Mouse (Mus musculus) spleen, postnatal 36 days (tissue): ENCODE results near the gene Gm19426.

Experiments used
- DNase-seq, 2 experiments: peaks; one replicate each; pipeline ENCODE4 v3.0.0; 2022; ENCODE audit warnings: low spot score in 2 of 2, mixed read lengths in 1 of 2

The Gm19426 gene

DNA sequence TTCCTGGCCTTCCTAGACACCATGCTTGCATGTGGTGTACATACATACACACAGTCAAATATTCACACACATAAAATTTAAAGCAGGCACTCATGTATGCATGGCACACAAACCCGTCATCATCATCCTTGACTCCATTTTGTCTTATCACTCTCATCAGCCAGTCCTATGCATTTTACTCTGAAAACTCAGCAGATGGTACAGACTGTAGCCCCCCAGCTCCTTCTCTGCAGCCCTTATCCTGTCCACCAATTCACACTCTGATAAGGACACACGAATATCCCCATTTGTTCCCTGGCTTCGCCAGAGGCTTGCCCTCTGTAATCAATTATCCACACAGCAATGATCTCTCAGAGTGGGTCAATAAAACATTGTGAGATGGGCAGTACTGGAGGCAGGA, 22.3 kb downstream of the Gm19426 start:
- DNase-seq, result no peak

DNA sequence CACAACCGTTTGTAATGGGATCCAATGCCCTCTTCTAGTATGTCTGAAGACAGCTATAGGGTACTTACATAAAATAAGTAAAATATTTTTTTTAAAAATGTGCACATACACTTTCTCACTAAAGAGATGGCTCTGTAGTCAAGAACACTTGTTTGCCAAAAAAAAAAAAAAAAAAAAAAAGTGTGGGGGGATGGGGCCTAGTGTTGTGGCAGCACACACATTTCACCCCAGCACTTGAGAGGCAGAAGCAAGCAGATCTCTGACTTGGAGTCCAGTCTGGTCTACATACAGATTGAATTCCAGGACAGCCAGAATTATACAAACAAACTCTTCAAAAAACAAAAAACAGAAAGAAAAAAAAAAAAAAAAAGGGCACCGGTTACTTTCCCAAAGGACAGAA, 22.7 kb downstream of the Gm19426 start:
- no peak for DNase-seq

DNA sequence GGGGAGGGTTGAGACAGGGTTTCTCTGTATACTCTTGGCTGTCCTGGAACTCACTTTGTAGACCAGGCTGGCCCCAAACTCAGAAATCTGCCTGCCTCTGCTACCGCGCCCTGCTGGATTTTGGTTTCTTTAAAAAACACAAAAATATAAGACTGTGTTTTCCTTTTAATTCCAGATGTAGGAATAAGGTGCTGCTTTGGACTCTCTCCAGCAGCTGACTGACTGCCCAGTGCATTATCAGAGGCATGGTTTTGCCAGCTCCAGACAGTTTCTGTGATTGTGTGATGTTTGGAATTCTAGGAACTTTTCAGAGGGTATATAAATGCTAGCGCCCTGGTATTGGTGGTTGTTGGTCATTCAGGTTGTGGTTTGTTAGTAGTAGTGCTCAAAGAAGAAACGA, 26.1 kb downstream of the Gm19426 start:
- DNase-seq, result no peak

DNA sequence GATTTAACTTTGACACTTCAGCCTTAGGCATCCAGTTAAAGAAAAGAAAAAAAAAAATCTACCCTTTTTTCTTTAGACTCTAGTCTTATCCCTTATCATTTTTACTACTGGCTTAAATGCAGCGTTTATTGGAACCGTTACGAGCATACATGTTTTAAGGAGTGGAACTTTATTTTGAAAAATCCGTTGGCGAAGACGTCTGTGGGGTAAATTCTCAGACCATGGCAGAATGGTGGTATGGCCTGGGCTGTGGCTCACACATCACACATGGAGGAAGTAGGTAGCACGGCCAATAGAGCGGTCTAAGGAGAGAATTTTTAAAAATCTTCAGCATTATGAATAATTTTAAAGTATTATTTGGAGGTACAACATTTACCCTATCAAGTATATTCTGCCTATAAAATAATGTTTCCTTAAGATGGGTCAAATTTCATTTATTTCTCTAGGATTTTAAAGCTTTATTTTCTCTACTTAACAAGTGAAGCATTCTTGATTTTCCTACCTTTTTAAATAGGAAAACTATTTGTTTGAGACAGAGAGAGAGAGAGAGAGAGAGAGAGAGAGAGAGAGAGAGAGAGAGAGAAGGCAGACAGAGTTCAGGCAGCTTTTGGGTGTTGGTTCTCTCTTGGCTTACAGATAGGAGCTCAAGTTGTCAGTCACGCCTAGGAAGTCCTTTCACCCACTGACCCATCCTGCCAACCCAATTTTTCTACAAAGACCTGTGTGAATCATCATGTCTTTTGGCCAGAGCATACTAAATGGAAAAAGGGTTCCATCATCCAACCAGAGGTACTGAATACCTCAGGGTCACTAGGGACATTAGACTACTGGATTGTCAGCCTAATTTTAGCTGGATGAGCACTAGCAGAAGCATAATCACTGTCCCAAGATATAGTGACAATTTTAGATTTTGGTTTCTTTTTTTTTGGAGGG, 26.8 kb downstream of the Gm19426 start:
- DNase-seq, result no peak

DNA sequence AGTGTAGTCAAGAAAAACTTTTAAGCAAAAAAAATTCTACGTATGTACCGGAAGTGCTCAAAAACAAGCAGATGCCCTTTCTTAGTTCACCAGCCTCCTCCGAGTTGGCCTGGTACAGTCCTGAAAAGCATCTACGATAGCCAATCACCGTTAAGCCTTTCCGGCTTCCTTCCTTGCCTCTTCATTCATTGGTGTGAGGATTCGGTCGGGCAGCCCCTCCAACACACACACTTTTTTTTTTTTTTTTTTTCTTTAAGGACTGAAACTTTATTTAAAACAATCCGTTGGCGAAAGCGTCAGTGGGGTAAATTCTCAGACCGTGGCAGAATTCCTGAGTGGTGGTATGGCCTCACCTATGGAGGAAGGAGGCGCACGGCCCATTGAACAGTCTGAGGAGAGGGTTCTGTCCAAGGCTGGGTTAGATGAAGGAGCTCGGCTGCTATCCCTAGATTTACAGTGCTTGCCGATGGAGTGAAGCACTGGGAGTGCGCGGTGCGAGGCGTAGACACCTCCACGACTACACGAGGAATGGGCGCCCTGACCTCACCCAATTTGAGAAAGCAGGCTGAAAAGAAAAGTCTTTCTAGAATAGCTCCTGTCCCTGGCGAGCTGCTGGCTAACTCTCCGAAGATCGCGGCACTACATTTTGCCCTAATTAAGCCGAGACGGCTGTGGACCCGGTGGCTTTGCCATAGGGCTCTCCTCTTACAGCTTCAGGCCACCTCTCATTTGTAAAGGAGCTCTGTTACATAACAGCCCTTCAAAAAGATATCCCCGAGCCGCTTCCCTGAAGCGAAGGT, 27.7 kb downstream of the Gm19426 start:
- DNase-seq, result peak; percentile 90 to 92

DNA sequence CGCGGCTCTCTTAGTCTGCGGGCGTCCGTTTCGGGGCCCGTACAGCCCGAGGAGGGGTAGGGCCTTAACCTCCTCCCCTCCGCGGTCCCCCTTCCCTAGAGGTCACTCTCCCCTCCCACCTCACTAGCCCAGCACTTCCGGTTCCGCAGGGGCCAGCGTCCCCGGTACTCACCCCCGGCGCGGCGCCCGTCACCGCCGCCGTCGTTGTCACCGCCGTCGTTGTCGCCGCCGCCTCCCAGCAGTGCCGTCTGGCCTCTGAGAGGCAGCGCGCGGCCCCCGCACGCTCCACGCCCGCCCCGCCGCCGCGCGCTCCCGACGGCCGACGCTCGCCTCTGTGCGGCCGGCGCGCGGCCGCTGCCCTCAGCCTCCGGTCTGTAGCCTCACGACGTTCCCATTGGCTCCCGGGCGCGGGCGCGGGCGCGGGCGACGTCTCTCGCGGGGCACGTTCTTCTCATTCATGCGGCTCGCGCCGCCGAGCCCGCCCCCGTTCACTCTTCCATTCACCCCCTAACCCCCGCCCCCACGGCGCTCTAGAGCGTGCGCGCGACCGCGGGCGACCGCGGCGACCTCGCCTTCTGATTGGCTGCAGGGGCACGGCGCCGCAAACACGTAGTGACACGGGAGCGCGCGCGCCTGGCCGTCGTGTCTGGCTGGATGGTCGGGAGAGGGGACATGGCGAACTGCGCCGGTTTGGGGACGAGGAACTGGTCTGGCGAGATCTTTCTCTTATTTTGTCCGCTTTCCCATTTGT, 28.5 kb downstream of the Gm19426 start, which contains the start of gene Zdhhc5:
Zdhhc5 (minus strand) TSS at position 370 of the 751 bp plus-strand sequence.
- DNase-seq, result peak; percentile 98 to 99

DNA sequence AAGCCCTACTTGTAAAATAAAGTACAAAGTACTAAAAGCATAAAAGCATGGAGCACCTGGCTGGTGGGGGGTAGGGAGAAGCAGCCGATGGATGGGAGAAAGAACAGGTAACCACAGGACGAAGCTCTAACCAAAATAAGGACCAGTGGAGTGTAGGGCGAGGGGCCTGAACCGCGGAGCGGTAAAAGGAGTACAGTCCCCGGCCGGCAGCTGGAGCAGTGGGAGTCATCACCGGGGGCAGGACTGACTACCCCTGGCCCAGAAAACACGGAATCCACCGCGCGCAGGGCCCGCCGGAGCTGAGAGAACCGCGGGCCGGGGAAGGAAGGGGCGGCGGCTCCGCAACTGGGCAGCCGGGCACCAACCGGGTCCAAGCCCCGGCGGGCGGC, 29.0 kb downstream of the Gm19426 start:
- DNase-seq, result no peak

DNA sequence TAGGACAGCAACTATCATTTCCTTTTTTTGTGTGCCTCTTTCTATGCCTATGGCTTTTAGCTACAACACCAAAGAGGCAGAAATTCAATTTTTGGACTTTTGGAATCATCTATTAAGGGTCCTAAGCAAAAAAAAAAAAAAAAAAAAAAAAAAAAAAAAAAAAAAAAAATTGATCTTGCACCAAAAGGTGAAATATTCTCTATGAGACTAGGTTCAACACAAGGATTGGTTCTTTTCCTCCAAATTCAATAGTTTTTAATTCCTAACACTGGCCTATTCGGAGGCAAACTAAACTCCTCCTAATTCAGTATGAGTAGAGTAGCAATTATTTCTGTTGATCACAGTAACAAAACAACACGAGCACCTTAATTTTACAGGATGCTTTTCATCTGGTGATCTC, 31.6 kb downstream of the Gm19426 start:
- no peak for DNase-seq

DNA sequence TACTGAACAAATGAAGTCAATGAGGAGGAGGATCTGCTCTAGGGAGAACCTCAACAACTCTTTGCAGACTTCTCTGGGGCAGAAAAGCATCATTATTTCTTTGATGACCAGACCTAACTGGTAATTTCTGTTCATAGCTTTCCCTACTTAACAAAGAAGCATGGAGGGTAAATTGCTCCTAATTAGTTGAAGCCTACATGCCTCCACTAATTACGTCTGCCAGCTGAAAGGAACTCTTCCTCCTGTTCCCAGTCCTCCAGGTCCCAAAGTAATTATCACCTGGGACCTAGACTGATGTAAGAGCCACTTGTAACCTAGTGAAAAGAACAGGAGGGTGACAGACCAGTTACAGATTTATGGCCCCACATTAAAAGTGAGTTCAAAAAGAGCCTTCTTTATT, 35.9 kb downstream of the Gm19426 start:
- DNase-seq, result no peak

DNA sequence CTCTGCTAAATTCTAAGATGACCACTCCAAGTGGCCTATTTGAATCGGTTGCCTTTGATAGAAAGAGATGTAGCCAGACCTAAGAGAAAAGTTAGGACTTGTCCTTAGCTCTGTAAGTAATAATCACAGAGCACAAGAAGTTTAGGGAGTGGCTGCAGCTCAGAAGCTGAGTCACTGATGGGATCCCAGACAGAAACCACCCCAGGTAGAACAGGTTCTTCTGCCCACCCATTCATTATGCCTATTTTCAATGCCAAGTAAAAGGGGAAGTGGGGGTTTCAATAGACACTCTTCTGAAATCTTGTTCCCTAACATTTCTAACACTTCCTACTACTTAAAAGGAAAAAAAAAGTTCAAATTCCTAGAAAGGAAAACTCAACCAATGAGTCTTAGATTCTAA, 38.2 kb downstream of the Gm19426 start:
- DNase-seq, result no peak

DNA sequence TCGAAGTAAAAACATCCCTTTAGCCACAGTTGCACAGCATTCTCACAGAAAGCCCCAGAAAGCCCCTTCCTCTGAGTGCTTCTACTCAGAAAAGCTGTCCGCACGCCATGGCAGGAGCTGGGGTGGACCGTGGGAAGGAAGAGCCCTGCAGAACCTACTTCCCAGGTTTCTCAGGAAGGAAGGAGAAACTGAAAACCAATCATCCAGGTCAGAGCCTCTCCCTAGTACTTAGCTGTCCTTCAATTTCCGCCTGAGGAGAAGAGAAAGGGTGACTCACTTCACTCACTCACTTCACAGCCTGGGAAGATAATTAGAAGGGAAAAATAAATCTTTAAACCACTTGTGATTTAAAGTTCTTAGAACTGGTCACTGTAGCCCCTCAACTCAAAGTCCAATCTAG, 39.1 kb downstream of the Gm19426 start:
- DNase-seq, result no peak

DNA sequence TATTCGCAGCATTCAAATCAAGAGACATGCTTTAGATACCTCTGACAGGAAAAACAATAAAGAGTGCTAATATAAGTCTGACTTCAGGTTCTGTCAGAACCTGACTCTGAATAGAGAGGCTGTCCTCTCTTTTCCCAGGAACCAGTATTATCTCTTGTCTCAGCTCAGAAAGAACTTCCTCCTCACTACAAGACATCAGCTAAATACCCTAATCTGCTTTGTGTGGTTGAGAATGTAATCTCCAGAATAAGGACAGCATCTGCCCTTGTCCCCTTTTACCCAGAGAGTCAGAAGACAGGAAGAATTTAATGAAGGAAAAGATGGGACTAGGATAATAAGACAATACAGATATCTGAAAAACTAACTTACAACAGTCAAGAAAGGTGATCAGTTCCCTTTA, 40.0 kb downstream of the Gm19426 start:
- no peak for DNase-seq

DNA sequence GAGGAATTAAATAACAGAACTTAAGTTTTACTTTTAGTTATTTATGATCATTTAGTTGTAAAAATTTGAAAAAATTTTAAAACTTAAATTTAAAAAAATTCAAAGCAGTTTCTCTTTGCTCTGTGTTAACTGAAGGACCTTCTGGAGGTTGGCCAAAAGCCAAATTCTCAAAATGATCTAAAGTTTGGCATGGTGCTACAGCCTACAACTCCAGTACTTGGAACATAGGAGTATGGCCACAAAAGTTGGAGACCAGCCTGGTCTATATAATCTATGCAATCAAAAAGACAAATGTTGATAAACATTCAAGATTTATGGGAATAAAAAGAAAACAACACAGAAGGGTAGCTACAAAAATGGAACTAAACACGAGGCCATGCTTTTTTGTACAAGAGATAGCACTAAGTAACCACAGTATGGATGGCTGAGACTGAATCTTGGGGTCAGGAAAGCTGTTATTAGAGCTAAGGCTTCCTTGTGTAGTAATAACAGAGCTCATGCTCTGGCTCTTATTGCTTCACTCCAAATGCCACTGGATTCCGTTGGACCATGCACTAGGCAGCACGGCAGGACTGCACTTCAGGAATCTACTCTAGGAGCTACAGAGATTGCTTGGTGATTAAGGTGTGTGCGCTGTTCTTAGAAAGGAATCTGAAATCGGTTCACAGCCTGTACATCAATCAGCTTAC, 48.3 kb downstream of the Gm19426 start:
- no peak for DNase-seq
